Mouse (Mus musculus) kidney, postnatal 25 days (tissue): ENCODE measurements at regions not wholly inside any gene's neighbourhood (a gene's known extent, or its start where the extent isn't known, plus 50 kb on each side); places are given as distances from the start of the nearest gene placed in this dataset.
"Not testable (repeated sequence)": the region's sequence is repeated elsewhere in the genome, so short reads cannot be mapped to it uniquely, and the experiment has no call there.

Experiments
- DNase-seq, 2 experiments: peaks; one replicate each; pipeline ENCODE4 v3.0.0; 2021; ENCODE audit warnings: mixed read lengths in 2 of 2

- not testable (repeated sequence) for DNase-seq
Measured at GRCm38 (mm10) chr1:23316288-23316687, 81.3 kb downstream of the Ogfrl1 start.

- not testable (repeated sequence) for DNase-seq
Measured at GRCm38 (mm10) chr1:23314863-23315262, 82.7 kb downstream of the Ogfrl1 start.

GRCm38 (mm10) chr1:23292718-23293117 lies 104.9 kb downstream of the Ogfrl1 start:
- DNase-seq, result no peak

- DNase-seq, result peak; percentile 66 to 80
Measured at GRCm38 (mm10) chr1:23286741-23287140, 110.8 kb downstream of the Ogfrl1 start.

- no peak for DNase-seq
Measured at GRCm38 (mm10) chr1:23282870-23283219, 114.7 kb downstream of the Ogfrl1 start.

- DNase-seq, result no peak
Measured at GRCm38 (mm10) chr1:23282215-23282869, 115.2 kb downstream of the Ogfrl1 start.

DNA sequence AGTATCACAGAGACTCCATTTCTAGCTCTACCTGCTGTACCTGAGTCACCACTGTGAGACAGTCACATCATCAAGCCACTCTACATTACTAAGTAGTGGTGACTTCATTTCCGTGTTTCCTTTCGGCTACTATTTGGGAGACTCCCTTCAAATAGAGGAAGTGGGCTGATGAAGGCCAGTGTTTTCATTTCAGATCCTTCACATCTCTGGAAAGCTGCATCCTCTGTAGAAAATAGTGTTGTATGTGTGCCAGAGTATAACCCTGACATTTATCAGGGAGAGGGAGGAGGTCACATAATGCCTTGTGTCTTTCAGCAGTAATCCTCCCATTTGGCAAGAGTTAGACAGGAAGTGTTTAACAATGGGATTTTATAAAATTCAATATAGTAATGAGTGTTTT lies 117.7 kb downstream of the Ogfrl1 start:
- DNase-seq, result peak in 1 of 2 experiments; percentile 30

DNA sequence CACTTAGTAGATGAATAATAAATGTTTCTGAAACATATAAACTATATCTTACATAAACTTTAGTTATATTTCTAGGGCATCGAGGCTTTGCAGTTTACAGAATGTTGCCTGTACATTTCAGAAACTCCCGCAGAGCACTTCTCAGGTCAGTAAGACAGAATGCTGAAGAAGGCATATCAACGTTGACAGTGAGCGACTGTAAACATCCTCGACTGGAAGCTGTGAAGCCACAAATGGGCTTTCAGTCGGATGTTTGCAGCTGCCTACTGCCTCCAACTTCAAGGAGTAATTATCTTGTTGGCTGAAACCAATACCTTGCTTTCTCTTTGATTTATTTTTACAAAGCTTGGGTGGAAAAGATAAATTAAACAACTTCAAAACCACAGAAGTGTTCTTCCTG lies 125.5 kb downstream of the Ogfrl1 start:
- no peak for DNase-seq

DNA sequence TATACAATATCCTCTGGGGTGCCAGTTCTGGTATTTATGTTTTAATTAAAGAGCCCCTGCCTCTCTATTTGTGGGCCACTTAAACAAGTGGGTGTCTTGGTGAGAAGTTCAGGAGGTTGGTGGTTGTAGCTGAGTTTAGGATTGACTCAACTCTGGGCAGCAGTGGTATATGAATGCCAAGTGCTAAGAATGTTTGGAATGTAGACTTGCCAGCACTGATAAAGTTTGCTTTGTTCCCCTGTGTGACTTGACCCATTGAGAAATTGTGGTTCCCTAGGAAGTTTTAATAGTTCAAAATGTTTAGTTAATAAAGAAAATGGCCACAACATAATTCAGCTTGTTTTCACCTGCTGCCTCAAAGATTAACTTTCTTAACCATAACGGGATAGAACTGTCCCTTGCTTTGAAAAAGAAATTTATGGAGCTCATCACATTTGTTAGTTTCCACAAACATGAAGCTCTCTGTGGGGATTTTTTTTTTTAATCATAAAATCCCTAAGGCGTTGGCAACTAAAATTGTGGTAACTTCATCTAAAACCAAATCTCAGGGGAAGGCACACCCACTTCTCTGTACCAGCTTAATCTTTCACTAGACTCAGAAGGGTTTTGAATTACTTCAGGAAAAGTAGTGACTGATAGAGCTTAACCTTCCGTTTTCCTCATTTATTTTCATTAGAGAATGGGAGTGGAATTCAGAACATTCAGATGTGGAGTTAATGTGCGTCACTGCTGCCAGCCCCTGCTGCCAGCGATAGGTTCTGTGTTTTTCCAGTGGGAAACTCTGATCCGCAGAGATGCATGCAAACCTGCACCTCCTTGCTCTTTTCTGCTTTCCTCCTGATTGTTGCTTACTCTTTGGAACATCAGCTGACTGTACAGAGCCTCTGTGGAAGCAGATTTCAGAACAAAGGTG lies 126.4 kb downstream of the Ogfrl1 start:
- peak; percentile 53 to 75 for DNase-seq

- peak in 1 of 2 experiments; percentile 67 for DNase-seq
Measured at GRCm38 (mm10) chr1:23268062-23268461, 129.5 kb downstream of the Ogfrl1 start.

- peak; percentile 58 to 69 for DNase-seq
Measured at GRCm38 (mm10) chr1:23265556-23266232, 131.9 kb downstream of the Ogfrl1 start.

DNA sequence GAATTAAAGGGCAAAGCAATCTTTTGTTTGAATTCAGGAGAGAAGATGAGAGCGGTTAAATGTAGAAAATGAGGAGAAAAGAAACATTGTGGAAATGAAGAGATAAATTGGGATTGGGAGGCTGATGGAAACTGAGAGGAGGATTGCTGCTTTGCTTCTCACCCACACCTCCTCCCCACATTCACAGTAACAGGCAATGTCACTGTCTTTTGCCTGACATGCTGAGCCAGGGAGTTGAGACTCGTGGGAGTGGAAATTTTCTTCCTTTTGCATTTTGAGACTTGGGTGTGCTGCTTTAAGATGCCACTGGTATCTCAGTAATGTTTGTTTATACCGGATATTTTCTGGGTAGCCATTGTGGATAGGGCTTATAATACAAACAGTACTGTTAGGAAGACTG lies 133.3 kb downstream of the Ogfrl1 start:
- DNase-seq, result peak in 1 of 2 experiments; percentile 31

DNA sequence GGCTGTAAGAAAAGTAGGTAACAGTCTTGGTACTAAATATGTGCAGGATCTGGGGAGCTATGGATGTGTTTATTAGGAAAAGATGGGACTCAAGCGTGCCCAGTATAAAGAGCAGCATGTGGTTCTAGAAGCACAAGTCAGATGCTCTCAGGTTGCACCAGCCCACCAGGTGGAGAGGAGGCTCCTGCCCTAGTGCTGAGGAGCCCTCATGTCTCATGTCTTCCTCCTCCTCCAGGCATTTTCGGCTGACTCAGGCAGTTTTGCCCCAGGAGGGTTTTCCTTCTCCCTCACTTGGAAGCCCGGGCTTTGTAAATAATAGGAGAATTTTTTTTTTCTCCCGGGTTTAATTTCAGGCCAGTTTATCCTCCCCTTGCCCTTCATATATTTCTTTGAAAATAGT lies 133.8 kb downstream of the Ogfrl1 start:
- peak; percentile 41 to 61 for DNase-seq

- DNase-seq, result no peak
Measured at GRCm38 (mm10) chr1:23261652-23262051, 135.9 kb downstream of the Ogfrl1 start.

GRCm38 (mm10) chr1:23257306-23257895 lies 140.2 kb downstream of the Ogfrl1 start:
- DNase-seq, result peak in 1 of 2 experiments; percentile 31

- DNase-seq, result peak; percentile 89 to 96
Measured at GRCm38 (mm10) chr1:23256630-23257001, 141.0 kb downstream of the Ogfrl1 start.

- DNase-seq, result peak; percentile 98 to 99
Measured at GRCm38 (mm10) chr1:23255925-23256629, 141.5 kb downstream of the Ogfrl1 start.

- peak in 1 of 2 experiments; percentile 25 for DNase-seq
Measured at GRCm38 (mm10) chr1:23254235-23254634, 143.3 kb downstream of the Ogfrl1 start.

DNA sequence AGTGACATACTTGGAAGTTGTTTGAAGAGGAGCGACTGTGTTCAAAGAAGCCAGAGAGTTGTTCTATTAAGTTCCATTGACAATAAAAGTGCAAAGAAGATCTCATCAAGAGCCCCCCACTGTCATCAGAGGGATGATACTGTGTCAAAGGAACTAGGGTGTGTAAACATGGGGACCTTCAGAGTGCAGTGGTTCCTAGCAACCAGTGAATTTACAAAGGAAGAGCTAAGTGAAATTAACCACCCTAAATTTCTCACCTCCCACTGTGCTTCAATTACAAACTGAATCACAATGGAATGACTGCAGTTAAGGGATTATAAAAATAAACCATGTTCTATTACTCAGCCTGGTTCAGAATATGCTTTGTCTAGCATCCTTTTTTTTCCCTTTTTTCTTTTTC lies 129.5 kb upstream of the 4933415F23Rik start:
- DNase-seq, result no peak

DNA sequence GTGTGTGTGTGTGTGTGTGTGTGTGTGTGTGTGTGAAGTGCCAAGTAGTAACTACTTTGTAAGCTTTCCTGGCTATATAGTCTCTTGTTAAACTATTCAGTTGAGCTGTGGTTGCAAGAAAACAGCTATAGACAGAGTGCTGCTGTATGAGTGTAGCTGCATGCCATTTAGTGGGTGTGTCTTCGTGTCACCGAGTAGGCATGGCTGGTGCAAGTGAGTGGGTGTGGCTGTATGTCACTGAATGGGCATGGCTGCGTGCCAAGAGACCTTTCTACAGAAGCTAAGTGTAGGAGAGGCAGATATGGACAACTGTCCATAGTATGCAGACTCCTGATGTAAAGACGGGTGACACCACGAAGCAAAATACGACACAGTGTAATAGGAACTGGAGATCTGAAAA lies 126.4 kb upstream of the 4933415F23Rik start:
- peak in 1 of 2 experiments; percentile 6 for DNase-seq

DNA sequence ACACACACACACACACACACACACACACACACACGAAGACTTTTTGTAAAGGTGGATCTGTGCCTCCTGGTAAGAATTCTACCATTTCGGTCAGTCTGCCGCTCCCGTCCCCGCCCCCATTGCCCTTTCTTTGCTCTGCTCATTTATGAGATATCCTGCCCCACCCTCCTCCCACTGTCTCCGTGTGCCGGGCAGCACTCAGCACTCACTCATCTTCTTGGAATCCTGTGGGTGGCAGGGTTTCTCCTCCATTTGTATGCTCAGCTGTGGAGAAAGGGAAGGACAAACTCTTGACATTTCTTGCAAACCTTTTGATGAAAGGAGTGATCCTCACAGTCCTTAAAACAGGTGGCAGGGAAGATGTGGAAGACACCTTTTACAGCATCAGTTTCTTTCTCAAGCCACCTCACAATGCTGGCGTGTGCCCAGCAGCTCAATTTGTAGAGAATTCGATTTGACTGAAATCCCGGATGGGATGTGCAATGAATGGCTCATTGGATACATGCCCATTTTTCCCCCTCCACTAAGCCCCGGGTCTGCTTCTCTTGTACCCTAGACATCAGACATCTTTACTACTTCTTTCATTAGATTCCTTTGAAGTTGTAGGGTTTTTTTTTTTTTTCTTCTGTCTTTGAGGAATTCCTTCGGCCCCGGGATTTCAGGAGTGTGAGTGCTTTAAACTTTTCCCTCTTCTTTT lies 112.6 kb upstream of the 4933415F23Rik start:
- peak; percentile 30 to 44 for DNase-seq

DNA sequence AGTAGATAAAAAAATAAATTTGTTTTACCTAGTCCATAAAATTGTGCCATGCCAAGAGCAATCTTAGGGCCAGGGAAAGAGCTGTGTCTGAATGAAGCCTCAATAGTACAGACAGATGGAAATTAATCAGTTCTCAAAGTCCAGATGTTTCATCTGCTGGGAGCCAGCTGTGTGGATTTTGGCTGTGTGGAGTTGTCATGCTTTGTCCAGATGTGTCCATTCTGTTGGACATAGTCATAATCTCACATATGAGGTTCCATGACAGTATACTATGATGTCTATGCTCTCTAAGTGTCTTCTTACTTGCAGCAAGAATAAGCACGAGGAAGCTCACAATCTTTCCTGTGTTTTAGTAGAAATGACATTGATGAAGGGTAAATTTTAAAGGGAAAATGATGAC lies 105.8 kb upstream of the 4933415F23Rik start:
- no peak for DNase-seq
